Mouse (Mus musculus): ENCODE data around the gene Dclk3.

DNA sequence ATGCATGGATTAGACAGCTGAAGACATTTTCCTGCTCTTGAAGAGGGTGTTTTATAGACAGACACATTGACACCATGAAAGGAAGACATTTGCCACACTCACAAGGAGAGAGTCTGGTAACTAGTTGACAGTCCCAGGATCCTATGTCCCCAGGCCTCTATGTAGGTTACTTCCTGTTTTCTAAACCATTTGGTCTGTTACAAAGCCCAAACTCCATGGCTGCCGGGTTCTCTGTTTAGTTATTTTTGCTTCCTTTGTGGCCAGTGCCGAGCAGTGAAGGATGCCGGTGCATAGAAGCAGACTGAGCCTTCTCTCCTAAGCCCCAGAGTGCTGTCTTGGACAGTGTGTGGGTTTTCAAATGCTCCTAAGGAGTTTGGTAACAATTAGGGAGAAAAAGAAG is 15.0 kb downstream of the Dclk3 start:
- TF ChIP-seq POLR2A (IDR thresholded peaks at IDR 0.05; ENCODE audit: low read depth, low read length) (no peak), CTCF (IDR thresholded peaks at IDR 0.05; ENCODE audit: extremely low read depth, insufficient read depth, insufficient read length, insufficient replicate concordance) (no peak)
